Mouse (Mus musculus): Measurements from ENCODE around the gene Dcaf4.

Dcaf4 gene

DNA sequence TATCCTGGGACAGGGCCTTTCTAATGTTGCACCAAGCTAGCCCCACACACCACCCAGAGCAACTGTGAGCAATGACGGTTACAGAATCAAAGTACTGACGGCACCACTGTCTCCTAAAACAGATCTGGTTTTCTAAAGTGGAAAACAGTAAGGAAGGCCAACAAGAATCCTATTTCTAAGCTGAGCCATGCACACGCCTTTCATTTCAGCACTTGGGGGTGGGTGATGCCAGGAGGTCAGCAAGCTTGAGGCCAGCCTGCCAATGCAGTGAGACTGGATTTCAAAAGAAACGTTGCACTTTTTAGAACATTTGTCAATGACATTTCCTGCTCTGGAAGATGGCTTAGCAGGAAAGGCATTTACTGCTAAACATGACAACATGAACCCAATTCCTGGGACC lies 33.5 kb downstream of the Dcaf4 start:
- no peak for DNase-seq

DNA sequence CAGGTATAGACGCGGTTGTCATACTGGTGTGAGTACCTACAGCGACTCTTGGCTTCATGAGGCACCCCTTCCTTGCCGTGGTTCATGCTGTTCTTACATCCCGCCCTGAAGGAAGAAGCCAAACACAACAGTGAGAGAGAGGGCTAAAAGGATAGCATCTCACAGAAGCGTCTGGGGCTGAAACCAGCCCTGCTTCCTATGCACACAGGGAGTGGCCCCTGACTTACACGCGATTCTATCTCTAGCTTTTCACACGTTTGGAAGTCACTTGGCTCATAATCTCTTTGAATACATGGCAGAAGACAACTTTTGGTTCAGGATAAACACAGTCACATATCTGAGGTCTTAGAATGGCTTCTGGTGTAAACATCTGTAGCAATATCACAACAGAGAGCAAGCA lies 35.3 kb downstream of the Dcaf4 start:
- no peak for DNase-seq

DNA sequence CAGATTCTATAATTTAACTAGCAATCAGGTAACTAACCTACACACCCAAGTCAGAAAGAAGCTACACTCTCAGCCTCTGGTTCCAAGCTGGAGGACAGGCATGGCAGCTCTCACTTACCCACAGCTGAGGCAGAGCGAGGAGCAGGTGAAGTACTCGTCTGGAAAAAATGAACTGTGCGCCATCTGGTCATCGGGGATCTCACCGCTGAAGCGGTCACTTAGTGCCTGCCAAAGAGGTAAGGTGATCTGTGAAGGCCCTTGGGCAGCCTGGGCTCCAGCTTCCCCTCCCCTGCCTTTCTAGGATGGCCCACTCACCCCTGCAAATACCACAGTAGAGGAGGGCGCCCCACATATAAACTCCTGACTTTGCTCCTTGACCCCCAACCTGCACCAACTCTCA lies 38.2 kb downstream of the Dcaf4 start:
- no peak for DNase-seq

DNA sequence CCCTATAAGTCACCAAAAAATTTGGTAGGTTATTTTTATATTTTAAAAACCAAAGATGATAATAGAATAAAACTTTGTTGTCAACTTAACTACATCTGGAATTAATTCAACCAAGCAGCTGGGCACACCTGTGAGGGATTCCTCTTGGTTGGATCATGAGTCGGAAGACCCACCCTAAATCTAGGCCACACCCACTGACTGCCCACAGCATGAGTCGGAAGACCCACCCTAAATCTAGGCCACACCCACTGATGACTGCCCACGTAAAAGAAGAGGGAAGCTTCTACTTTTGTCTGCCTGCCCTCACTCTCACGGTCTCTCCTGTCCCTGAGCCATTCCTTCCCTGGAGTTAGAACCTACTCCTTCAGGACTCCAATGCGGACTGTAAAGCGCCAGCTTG lies 39.9 kb downstream of the Dcaf4 start:
- DNase-seq = no peak

- no peak for DNase-seq
These were observed 42.3 kb downstream of the Dcaf4 start for GRCm38 (mm10) chr12:83562589-83562988.

GRCm38 (mm10) chr12:83569866-83570265 lies 49.6 kb downstream of the Dcaf4 start:
- no peak for DNase-seq

DNA sequence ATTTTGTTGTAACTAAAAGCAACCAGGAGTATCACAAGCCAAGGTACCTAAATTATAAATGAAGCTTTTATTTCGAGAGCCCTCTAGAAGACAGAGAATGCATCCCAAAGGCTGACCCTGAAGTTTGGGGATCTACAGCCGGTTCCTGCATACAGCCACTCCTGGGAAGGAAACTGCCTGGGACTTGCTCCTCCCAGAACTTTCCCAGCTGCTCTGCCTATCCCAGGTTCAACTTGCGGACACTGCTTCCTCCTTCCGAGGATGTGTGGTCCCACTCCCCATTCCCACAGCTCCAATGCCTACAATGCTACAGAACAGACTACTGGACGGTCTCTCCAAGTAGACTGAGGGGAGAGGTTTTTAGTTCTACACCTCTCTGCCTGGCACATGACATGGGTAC lies 52.5 kb downstream of the Dcaf4 start:
- no peak for DNase-seq

DNA sequence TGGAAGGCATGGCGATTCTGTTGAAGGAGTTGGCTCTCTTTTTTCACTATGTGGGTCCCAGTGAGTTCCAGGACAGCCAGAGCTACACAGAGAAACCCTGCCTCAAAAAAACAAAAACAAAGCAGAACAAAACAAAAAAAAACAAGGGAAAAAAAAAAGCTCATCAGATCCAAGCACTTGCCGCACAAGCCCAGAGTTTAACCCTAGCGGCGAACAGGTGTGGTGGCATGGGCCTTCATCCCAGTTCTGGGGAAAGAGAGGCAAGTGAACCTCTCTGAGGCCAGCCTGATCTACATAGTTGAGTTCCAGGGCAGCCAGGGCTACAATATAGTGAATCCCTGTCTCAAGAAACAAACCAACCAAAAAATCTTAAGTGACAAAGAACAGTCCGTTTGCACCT lies 57.2 kb downstream of the Dcaf4 start:
- DNase-seq = no peak

GRCm38 (mm10) chr12:83578356-83578755 lies 58.1 kb downstream of the Dcaf4 start:
- DNase-seq = no peak

GRCm38 (mm10) chr12:83578896-83579569 lies 58.8 kb downstream of the Dcaf4 start:
- no peak for DNase-seq

GRCm38 (mm10) chr12:83580283-83580682 lies 60.0 kb downstream of the Dcaf4 start:
- no peak for DNase-seq

- DNase-seq = no peak
These were observed 61.8 kb downstream of the Dcaf4 start for GRCm38 (mm10) chr12:83582106-83582505.

DNA sequence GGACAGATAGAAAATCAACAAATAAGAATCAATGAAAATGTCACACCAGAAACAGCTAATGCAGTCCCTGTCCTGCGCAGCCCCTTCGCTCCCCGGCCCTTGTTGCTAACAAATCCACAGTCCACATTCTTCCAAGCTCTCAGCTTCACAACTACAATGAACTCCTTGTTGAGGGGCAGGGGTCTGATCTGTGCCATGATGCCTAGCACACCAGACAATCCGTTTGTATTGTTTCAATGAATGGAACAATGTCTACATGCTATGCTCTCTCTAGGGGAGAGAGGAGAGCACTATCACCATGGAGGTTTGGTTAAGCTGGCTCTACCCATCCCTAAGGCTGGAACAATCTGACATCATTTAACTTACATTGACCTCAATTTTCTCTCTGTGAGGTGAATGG lies 62.5 kb downstream of the Dcaf4 start:
- DNase-seq = no peak

GRCm38 (mm10) chr12:83586628-83587027 lies 66.4 kb downstream of the Dcaf4 start:
- DNase-seq = no peak

Data from thymus, postnatal 25 days (tissue).